Mouse (Mus musculus) stomach, postnatal 0 days (tissue): ENCODE data around the gene Ltc4s. TPM values are rescaled to one million over a fixed set of nuclear protein-coding genes. Genes with fewer than 3 reads are reported as not detected.

ENCODE experiments used
- ATAC-seq: fragments of 200-750 bp; cut with Nextera tagmentation; 2 replicates; pipeline ENCODE4 v1.8.0; 2017; ENCODE audit not compliant: low FRiP score, low TSS enrichment
- DNase-seq: peaks from one replicate; pipeline ENCODE4 v3.0.0-alpha.2; 2016; ENCODE audit warnings: low spot score
- H3K27ac ChIP-seq: fragments of 300-500 bp; sonication (generic); replicated peaks from 2 replicates; pipeline ENCODE4 v1.5.1; 2014; ENCODE audit warnings: mild to moderate bottlenecking, control low read depth
- H3K27me3 ChIP-seq: fragments of 300-500 bp; sonication (generic); 2 replicates; pipeline ENCODE4 v1.6.1; 2014; ENCODE audit warnings: low read length; ENCODE audit not compliant: control insufficient read depth, insufficient read depth
- H3K36me3 ChIP-seq: fragments of 300-500 bp; sonication (generic); 2 replicates; pipeline ENCODE4 v1.6.1; 2014; ENCODE audit warnings: low read length, mixed read lengths; ENCODE audit not compliant: control insufficient read depth, insufficient read depth
- H3K4me1 ChIP-seq: fragments of 300-500 bp; sonication (generic); replicated peaks from 2 replicates; pipeline ENCODE4 v1.6.1; 2014; ENCODE audit warnings: antibody characterized with exemption; ENCODE audit not compliant: control insufficient read depth, insufficient read depth
- H3K4me2 ChIP-seq: fragments of 300-500 bp; sonication (generic); replicated peaks from 2 replicates; pipeline ENCODE4 v1.6.1; 2014; ENCODE audit warnings: low read depth, mild to moderate bottlenecking, control low read depth, moderate library complexity
- H3K4me3 ChIP-seq: fragments of 300-500 bp; sonication (generic); 2 replicates; pipeline ENCODE4 v1.5.1; 2014; ENCODE audit warnings: low read depth, low read length, control low read depth
- H3K9ac ChIP-seq: fragments of 300-500 bp; sonication (generic); 2 replicates; pipeline ENCODE4 v1.6.1; 2014; ENCODE audit warnings: mild to moderate bottlenecking, low read length, control low read depth, mixed read lengths
- H3K9me3 ChIP-seq: fragments of 300-500 bp; sonication (generic); 2 replicates; pipeline ENCODE4 v1.6.1; 2016; ENCODE audit warnings: low read length; ENCODE audit not compliant: control insufficient read depth
- CTCF ChIP-seq: IDR thresholded peaks from 2 replicates; pipeline ENCODE4 v1.5.1; 2016; ENCODE audit warnings: antibody characterized with exemption, low read depth, mild to moderate bottlenecking, moderate library complexity
- EP300 ChIP-seq: optimal IDR thresholded peaks from 2 replicates; pipeline ENCODE3; 2016; ENCODE audit warnings: antibody characterized with exemption
- WGBS: fragments of 180-500 bp; shearing (Covaris S2); extraction: QIAGEN DNeasy Blood & Tissue Kit; methylation state at CpG from one replicate; pipeline ENCODE4 v1.1.7; 2014; 5-methylcytosine and 5-hydroxymethylcytosine counted together
- polyA plus RNA-seq: library from polyadenylated mRNA; unstranded; fragments of >200 nt; fragmentation: Nextera tagmentation; extraction: Ambion mirVana; gene quantifications from 2 replicates; pipeline ENCODE4 v1.2.1, GENCODE M21; 2015

The Ltc4s gene
- polyA plus RNA-seq, 1 experiment from 2014 or later, result 13.2 TPM

DNA sequence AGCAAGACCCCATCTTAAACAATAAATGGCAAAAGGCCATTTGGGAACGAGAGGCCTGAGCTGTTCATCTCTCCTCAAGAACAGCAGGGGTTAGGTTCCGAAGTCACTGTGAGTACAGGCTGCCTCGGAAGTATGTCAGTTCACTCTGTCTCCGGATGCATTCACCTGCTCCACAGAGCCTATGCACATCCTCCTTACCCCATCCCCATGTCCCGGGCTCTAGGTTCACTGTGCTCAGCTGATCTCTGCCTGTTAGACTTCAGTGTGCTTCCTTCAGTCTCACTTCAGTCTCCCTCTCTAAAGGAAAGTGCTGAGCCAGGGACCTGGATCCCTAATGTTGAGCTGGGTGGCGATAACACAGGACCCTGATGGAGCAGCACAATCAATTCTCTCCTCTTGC lies 39.3 kb upstream of the Ltc4s start:
- no peak overlapping the region for H3K4me2 ChIP-seq
- 88% methylated on average over 6 of the region's 6 CpGs for WGBS
- no peaks in the 10 kb centered on the region for H3K27me3 ChIP-seq
- H3K4me3 ChIP-seq, result no peak overlapping the region
- ATAC-seq, result no peak
- DNase-seq, result peak; percentile 12
- H3K4me1 ChIP-seq, result no peaks in the 10 kb centered on the region
- H3K9ac ChIP-seq, result no peak overlapping the region
- no peaks in the 10 kb centered on the region for H3K36me3 ChIP-seq
- no peak overlapping the region; the same call in 1 of the 2 replicates for H3K27ac ChIP-seq
- H3K9me3 ChIP-seq, result no peaks in the 10 kb centered on the region
- no peak for TF ChIP-seq EP300
- no peak for TF ChIP-seq CTCF

DNA sequence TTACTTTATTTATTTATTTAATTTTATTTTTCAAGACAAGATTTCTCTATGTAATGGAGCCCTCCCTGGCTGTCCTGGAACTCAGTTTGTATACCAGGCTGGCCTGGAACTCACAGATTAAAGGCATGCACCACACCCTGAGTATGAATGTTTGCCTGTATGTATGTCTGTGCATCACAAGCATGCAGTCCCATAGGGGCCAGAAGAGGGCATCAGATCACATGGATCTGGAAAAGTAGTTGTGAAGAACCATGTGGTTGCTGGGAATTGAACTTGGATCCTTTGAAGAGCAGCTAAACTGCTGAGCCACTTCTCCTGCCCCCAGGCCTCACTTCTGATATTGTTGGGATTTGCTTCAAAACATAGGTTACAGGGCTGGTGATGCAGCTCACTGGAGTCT lies 38.6 kb upstream of the Ltc4s start:
- Histone ChIP-seq H3K4me3 (no peak overlapping the region), H3K4me2 (no peak overlapping the region), H3K27me3 (no peaks in the 10 kb centered on the region), H3K4me1 (no peaks in the 10 kb centered on the region), H3K27ac (no peak overlapping the region), H3K9me3 (no peaks in the 10 kb centered on the region), H3K36me3 (no peaks in the 10 kb centered on the region), H3K9ac (no peak overlapping the region)
- ATAC-seq (no peak), DNase-seq (peak; percentile 16)
- no peak for TF ChIP-seq EP300
- TF ChIP-seq CTCF, result peak; percentile 42

DNA sequence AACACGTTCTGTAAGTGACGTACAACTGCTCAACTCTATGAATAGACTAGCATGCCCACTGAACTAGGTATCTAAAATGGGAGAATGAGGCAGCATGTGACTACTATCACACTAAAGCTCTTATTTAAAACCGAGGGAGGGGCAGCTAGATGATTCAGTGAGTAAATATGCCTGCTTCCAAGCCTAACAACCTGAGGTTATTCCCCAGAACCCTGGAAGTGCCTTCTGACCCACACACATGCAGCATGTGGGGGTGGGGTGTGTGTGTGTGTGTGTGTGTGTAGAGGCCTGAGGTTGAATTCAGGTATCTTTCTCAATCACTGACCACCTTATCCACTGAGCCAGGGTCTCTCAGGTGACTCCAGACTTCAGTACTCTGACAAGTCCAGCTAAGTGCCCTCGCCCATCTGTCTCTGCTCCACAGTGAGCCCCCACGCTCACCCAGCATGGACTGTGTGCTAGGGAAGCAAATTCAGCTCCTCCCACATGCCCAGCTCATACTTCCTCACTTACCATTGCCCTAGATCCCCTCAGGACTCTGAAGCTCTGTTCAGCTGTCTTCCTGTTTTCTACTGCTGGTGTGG lies 37.2 kb upstream of the Ltc4s start:
- Histone ChIP-seq H3K9me3 (no peaks in the 10 kb centered on the region), H3K4me3 (no peak overlapping the region), H3K27me3 (no peaks in the 10 kb centered on the region), H3K4me1 (no peaks in the 10 kb centered on the region), H3K27ac (peak overlapping the region; percentile 86), H3K36me3 (no peaks in the 10 kb centered on the region), H3K9ac (no peak overlapping the region), H3K4me2 (peak overlapping the region; percentile 18)
- 55% methylated on average over 5 of the region's 5 CpGs for WGBS
- peak; percentile 72 for DNase-seq
- TF ChIP-seq CTCF, result no peak
- ATAC-seq, result peak; percentile 88

DNA sequence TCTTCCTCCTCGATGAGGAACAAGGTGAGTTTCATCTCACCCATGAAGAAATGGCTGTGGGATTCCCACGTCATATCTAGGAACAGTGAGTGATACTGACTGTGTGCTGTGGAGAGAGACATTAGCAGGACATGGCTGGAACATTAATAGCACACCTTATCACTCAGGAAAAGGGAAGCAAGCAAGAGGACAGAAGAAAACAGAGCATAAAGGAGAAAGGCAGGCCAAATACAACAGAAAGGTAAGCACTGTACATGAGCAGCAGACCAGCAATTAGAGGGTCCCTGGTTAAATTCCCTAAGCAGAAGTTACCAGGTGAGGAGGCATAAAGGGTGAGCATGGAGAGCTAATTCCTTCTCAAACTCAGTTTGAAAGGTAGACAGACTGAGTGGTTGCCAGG lies 36.7 kb upstream of the Ltc4s start:
- 74% methylated on average over 2 of the region's 2 CpGs for WGBS

DNA sequence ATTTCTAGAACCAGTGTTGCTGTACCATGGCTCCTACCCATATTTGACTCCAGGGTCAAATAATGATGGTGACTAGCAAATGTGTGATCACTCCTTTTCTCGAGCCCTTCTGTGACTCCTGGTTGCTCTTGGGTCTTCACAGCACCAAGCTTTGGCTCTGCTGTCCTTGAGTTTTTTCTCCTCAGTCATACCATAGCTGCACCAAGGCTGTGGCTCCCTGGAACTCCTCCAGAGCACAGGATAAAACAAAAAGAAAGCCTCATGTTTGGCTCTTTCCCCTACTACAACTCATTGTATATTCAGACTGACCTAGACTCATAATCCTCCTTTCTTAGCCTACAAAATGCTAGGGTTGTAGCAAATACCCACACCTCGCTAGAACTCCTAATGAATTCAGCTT lies 34.4 kb upstream of the Ltc4s start:
- no peaks in the 10 kb centered on the region for H3K9me3 ChIP-seq
- no peak overlapping the region for H3K4me2 ChIP-seq
- ATAC-seq (no peak), DNase-seq (peak; percentile 10)
- H3K4me1 ChIP-seq, result no peaks in the 10 kb centered on the region
- WGBS, result 87% methylated on average over 2 of the region's 2 CpGs
- no peaks in the 10 kb centered on the region for H3K36me3 ChIP-seq
- TF ChIP-seq EP300 (no peak), CTCF (no peak)
- no peak overlapping the region for H3K27ac ChIP-seq
- no peak overlapping the region for H3K9ac ChIP-seq
- H3K4me3 ChIP-seq, result no peak overlapping the region
- no peaks in the 10 kb centered on the region for H3K27me3 ChIP-seq

More for the DNA sequence above, 36.7 kb upstream of the Ltc4s start:
- Histone ChIP-seq H3K9ac (no peak overlapping the region), H3K36me3 (no peaks in the 10 kb centered on the region), H3K4me3 (no peak overlapping the region), H3K4me2 (no peak overlapping the region), H3K27me3 (no peaks in the 10 kb centered on the region), H3K9me3 (no peaks in the 10 kb centered on the region), H3K4me1 (no peaks in the 10 kb centered on the region), H3K27ac (peak overlapping the region; percentile 86)
- DNase-seq (no peak), ATAC-seq (0 out of 2 replicates have a peak, but pooled peaks have one; percentile 3)
- TF ChIP-seq EP300 (no peak), CTCF (no peak)

DNA sequence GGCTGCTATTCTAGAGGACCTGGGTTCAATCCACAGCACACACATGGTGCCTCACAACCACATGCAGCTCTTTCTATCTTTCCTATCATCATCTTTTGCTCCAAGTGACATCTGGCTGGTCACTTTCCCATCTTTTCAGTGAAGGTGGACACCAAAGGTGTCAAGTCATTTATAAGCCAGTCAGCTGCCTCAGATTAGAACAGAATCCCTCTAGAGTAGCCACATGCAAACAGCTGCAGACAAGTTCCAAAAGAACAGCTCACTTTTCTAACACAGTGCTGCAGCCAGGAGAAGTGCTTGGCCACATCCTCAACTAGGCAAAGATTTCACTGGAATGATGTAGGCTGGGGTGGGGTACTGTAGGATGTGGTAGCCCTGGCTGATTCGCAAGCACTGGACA lies 31.5 kb upstream of the Ltc4s start:
- 85% methylated on average over 1 of the region's 1 CpGs for WGBS
- H3K9me3 ChIP-seq, result no peaks in the 10 kb centered on the region
- no peak for ATAC-seq

More for the DNA sequence above, 31.5 kb upstream of the Ltc4s start:
- DNase-seq, result no peak
- TF ChIP-seq CTCF, result no peak
- no peak for TF ChIP-seq EP300
- no peak overlapping the region for H3K4me2 ChIP-seq
- H3K36me3 ChIP-seq, result peaks cover 14% of the 10 kb centered on the region; the same call in 1 of the 2 replicates
- no peak overlapping the region for H3K4me3 ChIP-seq
- no peak overlapping the region for H3K27ac ChIP-seq
- H3K27me3 ChIP-seq, result no peaks in the 10 kb centered on the region
- no peak overlapping the region for H3K9ac ChIP-seq
- H3K4me1 ChIP-seq, result no peaks in the 10 kb centered on the region
